Mouse (Mus musculus): Measurements from ENCODE around the gene Ftcd.

Ftcd gene

DNA sequence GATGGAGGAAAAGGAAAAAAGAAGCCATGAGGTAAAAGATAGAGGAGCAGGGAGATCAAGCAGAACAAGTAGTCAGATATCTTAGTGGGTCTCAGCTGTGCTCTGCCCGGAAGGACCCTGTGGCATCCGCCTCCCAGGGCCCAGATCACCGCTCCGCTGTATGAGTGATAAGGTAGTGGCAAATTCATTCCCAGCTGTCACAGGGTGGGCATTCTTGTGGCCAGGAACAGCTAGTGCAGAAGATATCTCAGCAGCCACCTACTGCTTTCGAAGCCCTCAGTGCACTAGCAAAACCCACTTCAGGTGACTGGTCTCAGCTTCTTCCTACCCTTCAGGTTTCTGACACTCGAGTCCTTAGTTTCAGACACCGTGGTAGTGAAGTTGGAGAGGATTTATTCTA, 37.0 kb downstream of the Ftcd start:
- no peak for DNase-seq (ENCODE audit: low read depth, low spot score)

DNA sequence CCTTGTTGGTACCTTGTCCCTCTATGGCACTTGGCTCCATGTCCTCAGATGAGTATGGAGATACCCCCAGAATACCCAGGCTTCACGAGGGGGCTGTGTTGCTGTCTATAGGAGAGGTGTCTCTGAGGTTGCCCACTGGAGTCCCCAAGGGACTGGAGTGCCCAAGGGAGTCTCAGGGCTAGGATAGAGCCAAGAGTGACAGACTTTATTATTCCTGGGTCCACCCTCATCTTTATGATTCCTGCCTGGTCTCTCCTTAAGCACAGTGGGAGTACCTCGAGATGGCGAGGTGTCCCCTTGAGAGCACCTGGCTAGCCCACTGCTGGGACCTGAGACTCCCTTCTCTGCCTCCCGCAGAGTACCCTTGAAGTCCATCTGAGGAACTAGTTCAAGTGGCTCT, 47.0 kb downstream of the Ftcd start:
- no peak for DNase-seq (ENCODE audit: low read depth, low spot score)

DNA sequence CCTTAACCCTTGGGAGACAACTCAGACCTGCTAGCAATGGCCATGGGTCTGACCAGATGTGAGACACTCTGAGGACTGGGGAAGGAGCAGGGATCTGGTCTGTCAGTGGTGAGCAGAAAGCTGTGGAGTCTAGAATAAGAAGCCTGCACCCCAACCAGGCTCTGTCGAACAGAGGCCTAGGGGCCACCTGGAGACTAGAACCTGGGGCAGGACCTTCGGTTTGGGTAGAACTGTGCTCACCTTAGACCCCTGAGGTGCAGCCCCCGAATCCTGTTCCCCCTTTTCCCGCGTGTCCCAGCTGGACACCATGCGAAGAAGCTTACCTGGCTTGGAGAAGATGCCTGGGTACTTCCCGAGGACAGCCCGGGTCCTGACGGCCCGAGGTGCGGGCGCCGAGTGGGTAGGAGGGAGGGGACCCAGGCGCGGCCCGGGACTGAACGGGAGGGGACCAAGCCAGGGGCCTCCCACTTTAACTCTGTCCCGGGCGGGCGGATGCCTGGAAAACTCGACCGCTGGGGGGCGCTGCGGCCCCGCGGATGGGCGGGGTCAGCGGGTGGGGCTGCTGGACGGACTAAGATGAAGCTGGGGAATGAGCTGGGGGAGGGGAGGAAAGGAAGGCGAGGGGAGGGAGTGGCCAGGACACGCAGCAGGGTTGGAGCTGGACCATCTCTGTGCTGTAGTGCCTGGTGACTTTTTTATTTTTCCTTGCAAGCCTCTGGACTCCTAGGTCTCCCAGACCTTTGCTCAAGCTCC, 47.7 kb downstream of the Ftcd start, which contains the start of gene Col6a2:
Col6a2 (minus strand) TSS at position 703 of the 753 bp plus-strand sequence.
- DNase-seq (ENCODE audit: low read depth, low spot score), result peak; percentile 93

DNA sequence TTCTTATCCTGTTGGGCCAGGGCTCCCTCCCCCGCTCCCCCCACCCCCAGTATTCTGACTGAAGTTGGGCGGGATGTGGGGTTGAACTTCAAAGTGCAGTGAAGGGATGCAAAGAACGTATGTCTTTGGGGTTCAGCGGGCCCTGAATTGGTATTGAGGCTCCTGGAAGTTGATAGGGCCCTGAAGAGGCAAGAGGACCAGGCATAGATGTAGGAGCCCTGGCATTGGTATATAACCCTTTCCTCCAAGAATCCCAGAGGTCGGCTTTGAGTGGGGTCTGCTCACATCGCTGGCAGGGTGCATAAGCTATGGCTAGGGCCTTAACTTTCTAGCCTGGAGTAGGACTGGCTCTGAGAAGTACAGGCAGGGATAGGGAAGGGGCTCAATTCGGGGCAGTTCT, 48.3 kb downstream of the Ftcd start:
- no peak for DNase-seq (ENCODE audit: low read depth, low spot score)

DNA sequence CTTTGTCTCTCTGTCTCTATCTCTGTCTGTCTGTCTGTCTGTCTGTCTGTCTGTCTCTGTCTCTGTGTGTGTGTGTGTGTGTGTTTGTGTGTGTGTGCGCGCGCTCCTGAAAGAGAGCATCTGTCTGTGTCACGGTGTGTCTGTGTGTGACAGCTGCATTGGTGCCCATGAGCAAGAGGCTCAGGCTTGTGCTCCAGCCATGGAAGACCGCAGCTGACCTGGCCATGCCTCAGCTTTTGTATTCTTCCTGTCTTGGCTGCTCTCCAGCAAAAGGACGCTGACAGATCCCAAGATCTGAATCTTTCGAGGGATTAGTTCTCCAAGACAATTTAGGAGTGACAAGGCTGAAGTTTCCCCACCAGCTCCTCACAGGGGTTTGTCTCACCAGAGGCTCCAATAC, 49.5 kb downstream of the Ftcd start:
- DNase-seq (ENCODE audit: low read depth, low spot score), result no peak

DNA sequence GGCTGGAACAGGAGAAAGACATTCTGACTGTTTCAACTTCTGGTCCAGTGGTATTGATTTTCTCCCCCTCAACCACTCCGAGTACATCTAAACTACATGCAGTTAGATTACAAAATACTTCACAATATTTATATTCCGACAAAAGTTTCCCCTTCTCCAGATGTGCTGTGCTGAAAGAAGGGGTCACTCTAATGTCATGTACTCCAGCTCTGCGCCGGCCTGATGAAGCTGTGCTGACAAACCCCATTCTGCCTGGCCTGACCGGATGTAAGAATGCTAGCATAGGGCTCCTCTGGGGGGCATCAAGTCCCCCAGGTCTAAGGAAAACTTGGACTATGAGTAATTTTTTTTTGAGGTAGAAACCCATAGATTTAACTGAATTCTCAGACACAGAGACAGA, 52.3 kb downstream of the Ftcd start:
- DNase-seq (ENCODE audit: low read depth, low spot score), result no peak

DNA sequence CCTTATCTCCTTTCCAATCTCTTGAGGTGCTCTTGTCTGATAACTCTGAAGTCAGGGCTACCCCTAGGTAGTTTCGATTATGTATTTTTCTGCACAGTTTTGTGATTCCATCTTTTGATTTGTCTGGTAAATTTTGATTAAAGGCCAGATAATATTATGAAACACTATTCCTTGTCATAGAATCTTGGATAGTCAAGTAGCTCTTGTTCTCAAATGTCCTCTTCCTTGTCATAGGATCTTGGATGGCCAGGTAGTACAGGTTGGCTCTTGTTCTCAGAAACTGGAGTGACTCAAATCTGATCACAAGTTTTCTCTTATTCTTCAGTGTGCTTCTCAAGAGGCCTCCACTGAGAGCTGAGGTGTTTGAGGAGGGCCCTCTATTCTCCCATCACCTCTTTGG, 55.2 kb downstream of the Ftcd start:
- DNase-seq (ENCODE audit: low read depth, low spot score), result no peak

DNA sequence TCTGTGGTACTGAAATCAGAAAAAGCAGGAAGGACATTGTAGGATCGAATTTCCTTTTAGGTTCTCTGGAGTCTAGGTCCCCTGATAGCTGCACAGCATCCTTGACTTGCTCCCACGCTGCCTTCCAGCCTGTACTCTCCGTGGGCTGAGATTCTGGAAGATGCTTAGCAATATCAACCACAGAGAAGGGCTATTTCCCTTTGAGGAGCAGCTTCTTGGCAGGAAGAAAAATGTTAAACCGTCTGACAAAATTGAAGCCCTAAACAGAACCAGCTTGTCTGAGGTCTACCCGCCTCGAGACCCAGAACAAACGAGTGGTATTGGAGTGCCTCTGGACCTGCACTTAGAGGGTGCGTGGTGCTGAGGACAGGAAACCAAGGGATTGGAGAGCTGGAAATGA, 57.2 kb downstream of the Ftcd start:
- no peak for DNase-seq (ENCODE audit: low read depth, low spot score)

DNA sequence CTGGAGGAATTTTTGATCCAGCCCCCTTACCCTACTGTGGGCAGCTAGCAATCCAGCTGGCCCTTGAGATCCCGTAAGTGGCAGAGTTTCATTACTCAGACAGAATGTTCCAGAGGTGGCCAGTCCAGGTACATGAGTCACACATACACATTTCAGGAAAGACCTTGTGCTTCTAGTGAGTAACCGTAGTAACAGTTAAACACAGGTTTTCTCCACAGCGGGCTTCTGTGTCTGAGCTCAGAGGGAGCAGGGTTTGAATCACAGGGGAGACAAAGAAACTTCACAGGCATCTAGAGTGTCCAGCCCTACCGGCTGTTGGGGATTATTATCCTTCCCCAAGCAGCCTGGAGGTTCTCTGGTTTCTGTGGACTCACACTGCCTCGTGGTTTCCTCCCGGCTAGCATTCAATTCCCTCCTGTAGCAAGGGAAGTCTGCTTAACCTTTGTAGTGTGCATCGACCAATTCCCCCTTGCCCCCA, 58.7 kb downstream of the Ftcd start:
- DNase-seq (ENCODE audit: low read depth, low spot score), result no peak

DNA sequence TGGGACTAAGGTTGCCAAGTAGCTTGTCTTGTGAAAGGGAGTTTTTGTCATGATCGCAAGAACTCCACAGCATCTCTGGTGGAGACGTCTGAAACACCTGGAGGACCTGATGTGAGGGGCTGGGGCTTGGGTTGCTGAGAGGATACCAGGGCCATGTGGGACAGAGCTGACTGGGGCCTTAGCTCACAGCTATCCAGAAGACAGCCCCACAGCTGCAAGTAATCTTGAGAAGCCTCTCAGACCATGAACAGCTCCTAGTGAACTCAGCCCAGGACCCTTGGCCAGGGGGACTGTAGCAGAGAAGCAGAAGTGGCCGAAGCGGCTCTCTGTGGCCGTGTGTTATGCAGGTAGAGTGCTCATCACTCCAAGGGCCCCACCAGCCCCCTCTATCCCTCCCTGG, 59.1 kb downstream of the Ftcd start:
- DNase-seq (ENCODE audit: low read depth, low spot score), result no peak

DNA sequence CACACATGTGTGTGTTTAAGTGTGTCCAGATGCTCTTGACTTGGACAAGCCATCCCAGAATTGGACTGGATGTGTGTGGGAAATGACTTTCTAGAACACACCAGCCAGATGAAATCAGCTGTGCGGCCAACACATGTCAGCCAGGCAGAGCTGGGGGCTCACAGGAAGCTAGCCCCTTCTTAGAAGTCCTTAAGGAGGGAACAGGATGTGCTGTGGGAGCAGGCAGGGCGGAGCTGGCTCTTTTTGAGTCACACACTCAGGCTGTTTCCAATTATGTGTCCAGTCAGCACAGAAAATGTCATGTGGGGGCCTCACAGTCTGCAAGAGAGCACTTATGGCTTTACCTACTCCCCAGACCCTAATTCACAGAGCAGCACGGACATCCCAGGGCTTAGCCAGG, 60.6 kb downstream of the Ftcd start:
- DNase-seq (ENCODE audit: low read depth, low spot score), result no peak

DNA sequence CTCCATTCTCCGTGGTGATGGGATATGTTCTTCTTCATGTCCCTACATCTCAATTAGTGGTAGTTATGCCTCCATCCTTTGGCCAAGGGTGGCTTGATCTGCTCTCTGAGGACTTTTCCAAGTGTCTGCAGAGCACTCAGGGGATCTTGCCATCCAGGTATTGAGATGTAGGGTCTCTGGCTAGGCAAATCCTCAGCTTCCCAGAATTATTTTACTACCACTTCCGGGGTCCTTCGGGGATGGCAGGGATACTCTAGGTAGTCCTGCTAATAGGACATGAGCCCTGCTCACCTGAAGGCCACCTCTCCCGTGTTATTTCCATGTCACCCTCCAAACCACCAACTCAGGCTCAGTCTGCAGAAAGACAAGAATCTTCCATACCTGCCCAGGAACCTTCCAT, 61.2 kb downstream of the Ftcd start:
- DNase-seq (ENCODE audit: low read depth, low spot score), result no peak
